Mouse (Mus musculus): ENCODE measurements around the gene Dok1.

Gene Dok1

GRCm38 (mm10) chr6:83049367-83049766 lies 16.1 kb upstream of the Dok1 start:
- 70% methylated on average over 10 of the region's 10 CpGs for WGBS

GRCm38 (mm10) chr6:83044742-83045141 lies 11.5 kb upstream of the Dok1 start:
- whole genome bisulfite sequencing: 70% methylated on average over 9 of the region's 9 CpGs

- WGBS: 90% methylated on average over 5 of the region's 5 CpGs
Observed at GRCm38 (mm10) chr6:83043993-83044392, 10.7 kb upstream of the Dok1 start.

- WGBS: 79% methylated on average over 6 of the region's 6 CpGs
Observed at GRCm38 (mm10) chr6:83043561-83043960, 10.3 kb upstream of the Dok1 start.

- 83% methylated on average over 5 of the region's 5 CpGs for WGBS
Observed at GRCm38 (mm10) chr6:83040601-83041000, 7.3 kb upstream of the Dok1 start.

- WGBS: 19% methylated on average over 24 of the region's 24 CpGs
Observed at GRCm38 (mm10) chr6:83038496-83039012, 5.3 kb upstream of the Dok1 start.

GRCm38 (mm10) chr6:83037188-83037587 lies 3.9 kb upstream of the Dok1 start:
- 83% methylated on average over 8 of the region's 8 CpGs for WGBS

DNA sequence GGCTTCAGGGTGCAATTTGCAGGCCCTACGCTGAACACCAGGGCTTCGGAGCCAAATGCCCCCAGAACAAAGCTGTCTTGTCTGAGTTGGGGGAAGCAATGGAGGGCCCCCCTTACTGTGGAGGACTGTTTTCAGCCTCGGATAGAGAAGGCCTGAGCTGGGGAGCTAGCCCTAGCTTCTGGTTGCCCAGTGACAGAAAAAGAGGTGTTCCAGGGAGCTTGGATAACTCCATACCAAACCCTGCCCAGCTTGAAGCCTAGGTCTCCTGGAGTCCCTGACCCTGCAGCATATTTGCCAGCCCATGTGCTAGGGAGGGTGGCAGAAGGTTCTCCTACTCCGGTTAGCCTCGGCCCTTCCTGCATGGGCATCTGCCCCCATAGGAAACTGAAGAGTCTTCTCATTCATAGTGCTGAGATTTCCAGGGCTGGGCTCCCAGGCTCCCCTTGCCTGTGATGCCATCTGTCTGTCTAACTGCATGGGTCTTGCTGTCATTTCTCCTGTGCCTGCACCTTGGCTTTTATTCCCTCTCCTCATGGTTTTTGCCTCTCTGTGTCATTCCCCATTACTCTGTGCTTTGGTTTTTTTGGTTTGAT lies 1.3 kb upstream of the Dok1 start:
- 55% methylated on average over 5 of the region's 5 CpGs for WGBS

DNA sequence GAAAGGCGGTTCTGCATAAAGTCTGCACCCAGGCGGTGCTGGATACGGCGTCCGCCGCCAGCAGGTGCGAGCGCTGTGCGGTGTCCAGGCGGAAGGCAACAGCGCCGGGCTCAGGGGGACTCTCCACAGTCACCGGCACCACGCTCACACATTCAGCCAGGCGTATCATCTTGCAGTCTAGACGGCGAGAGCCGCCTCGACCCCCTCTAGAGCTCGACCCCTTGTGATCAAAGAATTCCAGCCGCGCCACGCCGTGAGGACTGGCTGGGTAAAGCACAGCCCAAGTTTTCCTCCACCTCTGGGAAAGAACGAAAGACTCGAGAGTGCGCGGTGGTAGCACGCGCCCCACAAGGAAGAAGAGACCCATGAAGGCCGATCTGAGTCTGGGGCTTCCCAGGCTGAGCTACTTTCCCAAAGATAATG lies 491 bp downstream of the Dok1 start:
- under 1% methylated on average over 31 of the region's 31 CpGs for WGBS

GRCm38 (mm10) chr6:83031921-83032590 lies 1.2 kb downstream of the Dok1 start:
- 46% methylated on average over 18 of the region's 18 CpGs for whole genome bisulfite sequencing

DNA sequence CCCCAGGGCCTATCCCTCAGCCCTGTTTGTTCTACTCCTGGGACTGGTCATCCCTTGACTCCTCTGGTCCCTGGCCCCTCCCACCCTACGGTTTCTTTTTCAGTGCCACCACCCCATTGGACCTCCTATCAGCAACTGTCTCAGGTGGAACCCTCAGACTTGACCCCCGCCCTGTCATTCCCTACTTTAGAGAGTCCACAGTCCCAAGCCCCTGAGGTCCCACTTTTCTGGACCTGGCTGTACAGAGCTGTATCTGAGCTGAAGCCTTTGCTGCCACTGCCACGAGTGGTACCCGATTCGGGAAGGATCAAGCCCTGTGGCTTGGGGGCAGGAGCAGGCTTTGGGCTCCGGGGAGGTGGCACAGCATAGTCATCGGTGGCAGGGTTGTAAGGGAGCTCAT lies 2.2 kb downstream of the Dok1 start:
- 78% methylated on average over 7 of the region's 7 CpGs for WGBS

DNA sequence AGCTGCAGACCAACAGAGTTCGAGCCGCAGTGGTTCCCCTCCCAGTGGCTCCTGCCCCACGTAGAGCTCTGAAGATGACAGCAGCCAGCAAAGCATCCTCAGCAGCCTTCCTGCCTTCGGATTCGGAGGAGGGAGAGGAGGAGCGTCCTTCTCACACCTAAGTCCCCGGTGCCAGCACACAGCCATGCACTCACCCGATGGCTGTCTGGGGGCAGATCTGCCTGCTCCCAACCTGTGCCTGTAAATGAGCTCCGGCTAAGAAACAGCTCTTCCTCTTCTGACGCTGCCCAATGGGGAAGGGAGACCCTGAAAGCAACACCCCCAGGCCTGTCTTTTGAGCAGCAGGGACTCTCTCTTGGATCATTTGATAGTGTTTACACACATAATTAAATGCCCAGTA lies 3.5 kb downstream of the Dok1 start:
- 56% methylated on average over 10 of the region's 10 CpGs for WGBS

GRCm38 (mm10) chr6:83027706-83028105 lies 5.6 kb downstream of the Dok1 start:
- WGBS: 69% methylated on average over 7 of the region's 9 CpGs

- WGBS: 55% methylated on average over 8 of the region's 8 CpGs
Observed at GRCm38 (mm10) chr6:83027293-83027692, 6.0 kb downstream of the Dok1 start.

- 94% methylated on average over 4 of the region's 4 CpGs for WGBS
Observed at GRCm38 (mm10) chr6:83025221-83025620, 8.1 kb downstream of the Dok1 start.

GRCm38 (mm10) chr6:83024421-83024820 lies 8.8 kb downstream of the Dok1 start:
- WGBS: 75% methylated on average over 4 of the region's 4 CpGs

DNA sequence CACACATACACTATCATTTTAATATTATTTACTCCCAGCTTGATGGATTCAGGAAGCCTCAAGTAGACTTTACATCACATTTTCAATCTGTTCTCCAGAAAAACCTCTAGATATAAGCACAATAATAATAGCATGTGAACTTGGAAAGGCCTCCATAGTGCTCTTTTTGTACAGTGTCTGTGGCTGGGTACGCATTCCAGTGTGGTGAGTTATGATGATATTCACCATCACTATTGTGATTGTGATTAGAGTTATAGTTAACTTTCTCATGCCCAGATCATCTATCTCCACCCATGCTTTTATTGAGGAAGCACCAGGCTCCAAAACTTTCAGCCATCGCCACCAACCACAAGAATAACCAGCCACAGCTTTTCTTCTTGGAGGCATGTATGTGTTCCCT lies 9.5 kb downstream of the Dok1 start:
- WGBS: 96% methylated on average over 2 of the region's 2 CpGs

DNA sequence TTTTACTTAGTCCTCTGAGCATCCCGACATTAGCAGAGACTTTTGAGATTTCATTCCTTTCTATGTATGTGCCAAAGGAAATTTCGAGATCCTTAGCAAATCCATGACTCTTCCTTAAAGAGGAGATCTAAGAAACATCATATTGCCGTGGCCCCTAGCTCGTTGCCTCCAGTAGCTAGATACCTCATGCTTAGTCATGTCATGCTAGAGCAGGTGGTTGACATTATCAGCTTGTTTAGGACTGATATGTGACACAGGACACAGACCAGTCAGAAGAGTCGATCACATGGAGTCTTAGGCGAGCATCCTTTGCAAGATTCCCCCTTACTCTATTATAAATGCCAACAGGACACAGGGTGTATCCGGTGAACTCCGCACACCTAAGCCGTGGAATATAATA lies 10.3 kb downstream of the Dok1 start:
- 92% methylated on average over 9 of the region's 9 CpGs for WGBS

DNA sequence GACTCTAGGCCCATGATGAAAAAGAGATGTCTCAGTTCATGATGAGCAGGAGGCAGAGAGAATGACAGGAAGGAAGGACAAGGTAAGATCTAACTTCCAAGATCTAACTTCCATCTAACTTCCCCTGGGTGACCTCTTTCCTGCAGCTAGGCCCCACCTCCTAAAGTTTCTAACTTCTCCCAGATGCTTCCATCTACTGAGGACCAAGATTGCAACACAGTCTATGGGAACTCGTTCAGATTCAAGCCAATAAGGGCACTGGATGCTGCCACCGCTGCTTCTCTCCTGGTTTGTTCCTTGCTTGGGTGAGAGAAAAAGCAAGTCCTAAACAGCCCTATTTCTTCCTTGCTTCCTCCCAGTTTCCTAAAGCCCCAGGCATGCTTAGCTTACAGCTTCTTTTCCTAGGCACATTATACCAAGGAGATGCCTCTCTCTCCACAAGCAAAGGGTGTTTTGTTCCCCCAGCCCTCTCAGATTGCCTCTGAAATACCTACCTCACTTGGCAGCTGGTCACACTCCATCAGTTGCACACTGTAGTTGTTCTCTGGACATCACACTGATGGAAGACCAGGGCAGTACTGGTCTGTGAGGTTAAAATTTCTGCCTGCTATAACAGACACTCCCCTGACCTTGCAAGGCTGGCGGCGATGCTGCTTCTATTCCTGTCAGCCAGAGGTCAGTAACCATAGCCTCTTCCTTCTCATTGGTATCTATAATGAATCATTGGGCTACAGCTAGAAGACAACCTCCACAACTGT lies 12.3 kb downstream of the Dok1 start:
- 83% methylated on average over 4 of the region's 4 CpGs for WGBS

DNA sequence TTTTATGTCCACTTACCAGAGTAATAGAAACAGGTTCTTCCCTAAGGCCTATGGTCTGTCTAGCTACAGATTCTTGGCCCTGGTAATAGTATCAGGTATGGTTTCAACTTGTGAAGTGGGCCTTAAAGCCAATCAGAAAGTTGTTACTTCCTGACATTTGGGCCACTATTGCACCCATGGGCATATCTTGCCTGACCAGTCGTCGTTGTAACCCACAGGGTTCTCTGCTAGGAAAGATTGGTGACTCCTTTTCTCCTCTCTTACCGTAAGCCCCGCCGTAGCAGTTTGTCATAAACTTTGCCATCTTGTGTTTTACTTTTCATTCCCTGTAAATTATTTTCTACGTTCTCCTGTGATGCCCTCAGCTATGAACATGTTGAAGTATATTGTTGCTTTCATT lies 13.2 kb downstream of the Dok1 start:
- WGBS: 94% methylated on average over 6 of the region's 6 CpGs

GRCm38 (mm10) chr6:83019044-83019443 lies 14.2 kb downstream of the Dok1 start:
- WGBS: 87% methylated on average over 3 of the region's 3 CpGs

- WGBS: 57% methylated on average over 3 of the region's 3 CpGs
Observed at GRCm38 (mm10) chr6:83017190-83017589, 16.1 kb downstream of the Dok1 start.

DNA sequence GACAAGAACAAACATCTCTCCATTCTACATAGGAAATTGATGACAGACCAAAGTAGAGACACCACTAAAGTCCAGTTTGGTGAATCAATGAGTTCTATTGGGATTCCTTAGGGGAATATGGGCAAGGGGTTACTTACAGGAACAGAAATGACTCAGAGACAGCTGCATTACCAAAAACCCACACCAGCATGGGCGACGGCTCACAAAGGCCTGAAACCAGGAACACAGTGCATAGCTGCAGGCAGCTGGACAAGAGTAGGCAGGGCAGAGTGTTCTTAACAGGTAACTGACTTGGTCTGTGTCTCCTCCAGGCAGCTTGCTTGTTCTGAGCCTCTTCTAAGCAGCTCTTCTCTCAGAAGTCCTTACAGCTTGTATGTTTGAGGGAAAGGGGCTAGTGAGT lies 17.5 kb downstream of the Dok1 start:
- whole genome bisulfite sequencing: 94% methylated on average over 2 of the region's 2 CpGs

Data from cerebral cortex, adult 2 months (tissue).